ENCODE assay signal across 12 mouse cellular contexts in genomic region chr10:52779926-52780485, GRCm38 (mm10).
DNase-seq lines count a peak whose midpoint lies in the region; ATAC-seq and TF ChIP-seq lines count a peak whose summit lies in the region.
"Had no signal": no experiment of that assay in that cellular context is flagged by ENCODE, and none has a peak within 500 bp of the region (broad histone marks: within the 10 kb centered on the region; RNA-seq: fewer than 3 reads in every experiment).

No protein-coding gene starts in this region.

- TF ChIP-seq POLR2A in brain, embryonic 14.5 days (IDR thresholded peaks at IDR 0.05; ENCODE audit: borderline replicate concordance, extremely low read depth, insufficient read depth, insufficient read length, poor library complexity, severe bottlenecking), result no peak
- no peak for TF ChIP-seq POLR2A in heart, adult 2 months (IDR thresholded peaks at IDR 0.05; ENCODE audit: insufficient read depth, low read depth, low read length)

- H3K9me3 ChIP-seq in forebrain, embryonic 15.5 days, result no peaks in the 10 kb centered on the region
- H3K9me3 ChIP-seq in neural tube, embryonic 14.5 days (ENCODE audit: control insufficient read depth, low read length), result no peaks in the 10 kb centered on the region
- H3K9me3 ChIP-seq in heart, embryonic 12.5 days (replicated peaks), result no peaks in the 10 kb centered on the region
- H3K9me3 ChIP-seq: liver, embryonic 12.5 days had no signal

- no peak for TF ChIP-seq CTCF in brain, embryonic 14.5 days (IDR thresholded peaks at IDR 0.05; ENCODE audit: borderline replicate concordance, extremely low read depth, insufficient read depth, insufficient read length)
- TF ChIP-seq CTCF in heart, adult 2 months (IDR thresholded peaks at IDR 0.05), result no peak

- 29% methylated on average over 4 of the region's 4 CpGs for WGBS in forebrain, embryonic 15.5 days
- WGBS in neural tube, embryonic 14.5 days, result 62% methylated on average over 4 of the region's 4 CpGs
- WGBS in heart, adult 2 months, result 64% methylated on average over 4 of the region's 4 CpGs
- 63% methylated on average over 4 of the region's 4 CpGs for WGBS in heart, embryonic 12.5 days

- TF ChIP-seq EP300 in heart, adult 2 months (IDR thresholded peaks at IDR 0.05; ENCODE audit: insufficient read depth, low read depth, low read length), result no peak

- ATAC-seq in forebrain, embryonic 15.5 days (replicated peaks), result peak; percentile 53; the same call in 1 of the 2 replicates
- ATAC-seq in neural tube, embryonic 14.5 days (ENCODE audit: low read depth), result peak; percentile 75
- no peak for ATAC-seq in heart, embryonic 12.5 days (ENCODE audit: insufficient number of reproducible peaks, low FRiP score)
- ATAC-seq: liver, embryonic 12.5 days; midbrain, embryonic 16.5 days had no signal

- H3K4me2 ChIP-seq in forebrain, embryonic 15.5 days (replicated peaks), result no peak overlapping the region
- H3K4me2 ChIP-seq in neural tube, embryonic 14.5 days (ENCODE audit: low read depth, low read length), result no peak overlapping the region
- no peak overlapping the region for H3K4me2 ChIP-seq in heart, embryonic 12.5 days
- H3K4me2 ChIP-seq: liver, embryonic 12.5 days had no signal

- H3K4me1 ChIP-seq in forebrain, embryonic 15.5 days, result peaks cover 8% of the 10 kb centered on the region
- H3K4me1 ChIP-seq in neural tube, embryonic 14.5 days (ENCODE audit: control insufficient read depth, insufficient read depth, low read length), result no peaks in the 10 kb centered on the region
- H3K4me1 ChIP-seq in heart, adult 2 months (ENCODE audit: control insufficient read depth, insufficient read depth, low read length), result no peaks in the 10 kb centered on the region
- H3K4me1 ChIP-seq in heart, embryonic 12.5 days (replicated peaks), result no peaks in the 10 kb centered on the region
- H3K4me1 ChIP-seq: liver, embryonic 12.5 days had no signal

- no peak overlapping the region for H3K4me3 ChIP-seq in forebrain, embryonic 15.5 days
- H3K4me3 ChIP-seq in neural tube, embryonic 14.5 days (ENCODE audit: low read depth, low read length), result no peak overlapping the region
- H3K4me3 ChIP-seq in heart, adult 2 months, result no peak overlapping the region
- no peak overlapping the region for H3K4me3 ChIP-seq in heart, embryonic 12.5 days
- H3K4me3 ChIP-seq: liver, embryonic 12.5 days had no signal

- no peak overlapping the region for H3K9ac ChIP-seq in forebrain, embryonic 15.5 days (replicated peaks)
- H3K9ac ChIP-seq in neural tube, embryonic 14.5 days (replicated peaks; ENCODE audit: low read depth, low read length), result no peak overlapping the region
- H3K9ac ChIP-seq in heart, adult 2 months (ENCODE audit: low read depth, low read length), result no peak overlapping the region
- no peak overlapping the region for H3K9ac ChIP-seq in heart, embryonic 12.5 days
- H3K9ac ChIP-seq: liver, embryonic 12.5 days had no signal

- DNase-seq in layer of hippocampus, adult 8-10 months (ENCODE audit: low spot score in 2 of 2), result peak; percentile 15 to 32
- DNase-seq in layer of hippocampus, adult 9-10 months (ENCODE audit: low spot score), result no peak
- DNase-seq in brain, embryonic 14.5 days (ENCODE audit: low read depth), result peak; percentile 70
- DNase-seq in kidney, postnatal 4 days, result no peak
- no peak for DNase-seq in heart, adult 2 months
- DNase-seq: cerebellum, postnatal 14 days; lung, postnatal 4 days had no signal

- H3K27me3 ChIP-seq in forebrain, embryonic 15.5 days, result no peaks in the 10 kb centered on the region
- H3K27me3 ChIP-seq in neural tube, embryonic 14.5 days (ENCODE audit: control insufficient read depth, insufficient read depth, low read length), result no peaks in the 10 kb centered on the region
- H3K27me3 ChIP-seq in heart, adult 2 months (ENCODE audit: control insufficient read depth, insufficient read depth, low read length), result no peaks in the 10 kb centered on the region
- no peaks in the 10 kb centered on the region for H3K27me3 ChIP-seq in heart, embryonic 12.5 days (replicated peaks)
- H3K27me3 ChIP-seq: liver, embryonic 12.5 days had no signal

- intact Hi-C loops in heart, adult 2 months (cut with DNase I), result no loop called here

- 0 out of 2 replicates have a peak overlapping the region, but pooled peaks have one; percentile 2 for H3K27ac ChIP-seq in forebrain, embryonic 15.5 days (replicated peaks)
- no peak overlapping the region for H3K27ac ChIP-seq in neural tube, embryonic 14.5 days (ENCODE audit: low read depth, low read length)
- H3K27ac ChIP-seq in heart, adult 2 months, result no peak overlapping the region
- no peak overlapping the region for H3K27ac ChIP-seq in heart, embryonic 12.5 days (ENCODE audit: poor library complexity, severe bottlenecking)
- H3K27ac ChIP-seq: liver, embryonic 12.5 days had no signal

- no peaks in the 10 kb centered on the region for H3K79me2 ChIP-seq in heart, adult 2 months (replicated peaks; ENCODE audit: control insufficient read depth, insufficient read depth, low read length)

- H3K36me3 ChIP-seq in forebrain, embryonic 15.5 days, result no peaks in the 10 kb centered on the region; the same call in 1 of the 2 replicates
- no peaks in the 10 kb centered on the region for H3K36me3 ChIP-seq in neural tube, embryonic 14.5 days (ENCODE audit: control insufficient read depth, insufficient read depth, low read length)
- H3K36me3 ChIP-seq in heart, adult 2 months (ENCODE audit: control insufficient read depth, insufficient read depth, low read length), result no peaks in the 10 kb centered on the region
- no peaks in the 10 kb centered on the region for H3K36me3 ChIP-seq in heart, embryonic 12.5 days
- H3K36me3 ChIP-seq: liver, embryonic 12.5 days had no signal

Comparison
In these comparisons a context has a peak if more than half of its experiments do, and no peak if none do; other contexts are left out.
1. DNase-seq: peak in layer of hippocampus, adult 8-10 months (2 of 2) and brain, embryonic 14.5 days (single experiment); none in layer of hippocampus, adult 9-10 months (single experiment), kidney, postnatal 4 days (0 of 2) and heart, adult 2 months (0 of 2).